Mouse (Mus musculus): ENCODE measurements around the gene Taok2. TPM values are rescaled to one million over a fixed set of nuclear protein-coding genes. Genes with fewer than 3 reads are reported as not detected.

Gene Taok2
- total and polyA plus RNA-seq, 2 experiments from 2014 or later, result 43.7 to 143 TPM

- 0 out of 2 replicates have a peak overlapping the region, but pooled peaks have one; percentile 0 for H3K9ac ChIP-seq (replicated peaks; ENCODE audit: low read length)
- peak overlapping the region; percentile 16; the same call in 1 of the 2 replicates for H3K27ac ChIP-seq
- WGBS, result 73% methylated on average over 6 of the region's 6 CpGs
- DNase-seq (ENCODE audit: low spot score) (no peak), ATAC-seq (no peak)
- peak overlapping the region; percentile 84 for H3K4me2 ChIP-seq (ENCODE audit: low read depth, low read length)
- H3K9me3 ChIP-seq (ENCODE audit: low read length), result no peaks in the 10 kb centered on the region
- no peak for TF ChIP-seq CTCF (IDR thresholded peaks at IDR 0.05; ENCODE audit: low read depth)
- peaks cover 34% of the 10 kb centered on the region for H3K36me3 ChIP-seq (ENCODE audit: insufficient read depth, low read length)
- peaks cover 21% of the 10 kb centered on the region for H3K4me1 ChIP-seq (ENCODE audit: insufficient read depth, low read length)
- no peaks in the 10 kb centered on the region for H3K27me3 ChIP-seq (ENCODE audit: insufficient read depth, low read length)
- no peak overlapping the region for H3K4me3 ChIP-seq (ENCODE audit: low read length)
These were observed 3.5 kb downstream of the Taok2 start for GRCm38 (mm10) chr7:126881040-126881439.

DNA sequence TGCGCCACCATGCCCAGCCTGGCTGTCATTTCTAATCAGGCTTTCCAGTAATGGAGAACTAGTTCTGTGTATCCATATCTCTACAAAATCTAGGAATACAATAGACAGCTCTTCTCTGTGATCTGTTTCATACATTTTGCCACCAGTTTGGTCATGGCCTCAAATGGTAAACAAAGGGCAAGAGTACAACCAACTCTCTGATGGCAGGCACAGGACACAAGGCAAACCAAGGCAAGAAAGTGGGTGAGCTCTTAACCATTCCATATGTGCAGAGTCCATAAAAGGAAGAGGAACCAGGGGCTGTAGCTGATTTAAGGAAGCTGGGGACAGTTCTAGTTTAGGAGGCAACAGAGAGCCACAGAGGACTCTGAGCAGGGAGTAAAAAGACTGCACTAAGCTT is 7.3 kb downstream of the Taok2 start:
- no peak overlapping the region for H3K4me3 ChIP-seq (ENCODE audit: low read length)
- no peaks in the 10 kb centered on the region for H3K27me3 ChIP-seq (ENCODE audit: insufficient read depth, low read length)
- 97% methylated on average over 1 of the region's 1 CpGs for WGBS
- TF ChIP-seq CTCF (IDR thresholded peaks at IDR 0.05; ENCODE audit: low read depth), result no peak
- H3K4me1 ChIP-seq (ENCODE audit: insufficient read depth, low read length), result peaks cover 14% of the 10 kb centered on the region; the same call in 1 of the 2 replicates
- H3K9ac ChIP-seq (replicated peaks; ENCODE audit: low read length), result no peak overlapping the region
- DNase-seq (ENCODE audit: low spot score) (no peak), ATAC-seq (no peak)
- H3K27ac ChIP-seq, result no peak overlapping the region
- H3K36me3 ChIP-seq (ENCODE audit: insufficient read depth, low read length), result peaks cover 72% of the 10 kb centered on the region
- H3K9me3 ChIP-seq (ENCODE audit: low read length), result no peaks in the 10 kb centered on the region
- no peak overlapping the region for H3K4me2 ChIP-seq (ENCODE audit: low read depth, low read length)

- H3K36me3 ChIP-seq (ENCODE audit: insufficient read depth, low read length), result peaks cover 94% of the 10 kb centered on the region
- no peaks in the 10 kb centered on the region for H3K27me3 ChIP-seq (ENCODE audit: insufficient read depth, low read length)
- no peak overlapping the region for H3K9ac ChIP-seq (replicated peaks; ENCODE audit: low read length)
- H3K9me3 ChIP-seq (ENCODE audit: low read length), result no peaks in the 10 kb centered on the region
- H3K27ac ChIP-seq, result no peak overlapping the region
- H3K4me3 ChIP-seq (ENCODE audit: low read length), result no peak overlapping the region
- no peak for ATAC-seq
- H3K4me2 ChIP-seq (ENCODE audit: low read depth, low read length), result no peak overlapping the region
- 98% methylated on average over 2 of the region's 2 CpGs for WGBS
- TF ChIP-seq CTCF (IDR thresholded peaks at IDR 0.05; ENCODE audit: low read depth), result no peak
- no peaks in the 10 kb centered on the region for H3K4me1 ChIP-seq (ENCODE audit: insufficient read depth, low read length)
- DNase-seq (ENCODE audit: low spot score), result no peak
These were observed 14.0 kb downstream of the Taok2 start for GRCm38 (mm10) chr7:126870520-126870891.

GRCm38 (mm10) chr7:126869780-126870519 is 14.6 kb downstream of the Taok2 start:
- H3K4me2 ChIP-seq (ENCODE audit: low read depth, low read length), result no peak overlapping the region
- peaks cover 89% of the 10 kb centered on the region for H3K36me3 ChIP-seq (ENCODE audit: insufficient read depth, low read length)
- H3K27ac ChIP-seq, result no peak overlapping the region
- no peak for TF ChIP-seq CTCF (IDR thresholded peaks at IDR 0.05; ENCODE audit: low read depth)
- WGBS, result 87% methylated on average over 23 of the region's 23 CpGs
- H3K4me3 ChIP-seq (ENCODE audit: low read length), result no peak overlapping the region
- H3K9ac ChIP-seq (replicated peaks; ENCODE audit: low read length), result no peak overlapping the region
- no peaks in the 10 kb centered on the region for H3K9me3 ChIP-seq (ENCODE audit: low read length)
- no peaks in the 10 kb centered on the region for H3K4me1 ChIP-seq (ENCODE audit: insufficient read depth, low read length)
- H3K27me3 ChIP-seq (ENCODE audit: insufficient read depth, low read length), result no peaks in the 10 kb centered on the region
- ATAC-seq (no peak), DNase-seq (ENCODE audit: low spot score) (no peak)

- WGBS, result 84% methylated on average over 12 of the region's 12 CpGs
- Histone ChIP-seq H3K4me3 (ENCODE audit: low read length) (no peak overlapping the region), H3K4me2 (ENCODE audit: low read depth, low read length) (no peak overlapping the region), H3K27ac (no peak overlapping the region), H3K36me3 (ENCODE audit: insufficient read depth, low read length) (peaks cover 69% of the 10 kb centered on the region), H3K4me1 (ENCODE audit: insufficient read depth, low read length) (peaks cover 8% of the 10 kb centered on the region), H3K9ac (replicated peaks; ENCODE audit: low read length) (no peak overlapping the region), H3K9me3 (ENCODE audit: low read length) (no peaks in the 10 kb centered on the region), H3K27me3 (ENCODE audit: insufficient read depth, low read length) (no peaks in the 10 kb centered on the region)
- ATAC-seq (no peak), DNase-seq (ENCODE audit: low spot score) (no peak)
- no peak for TF ChIP-seq CTCF (IDR thresholded peaks at IDR 0.05; ENCODE audit: low read depth)
These were observed 16.5 kb downstream of the Taok2 start for GRCm38 (mm10) chr7:126868003-126868402.

DNA sequence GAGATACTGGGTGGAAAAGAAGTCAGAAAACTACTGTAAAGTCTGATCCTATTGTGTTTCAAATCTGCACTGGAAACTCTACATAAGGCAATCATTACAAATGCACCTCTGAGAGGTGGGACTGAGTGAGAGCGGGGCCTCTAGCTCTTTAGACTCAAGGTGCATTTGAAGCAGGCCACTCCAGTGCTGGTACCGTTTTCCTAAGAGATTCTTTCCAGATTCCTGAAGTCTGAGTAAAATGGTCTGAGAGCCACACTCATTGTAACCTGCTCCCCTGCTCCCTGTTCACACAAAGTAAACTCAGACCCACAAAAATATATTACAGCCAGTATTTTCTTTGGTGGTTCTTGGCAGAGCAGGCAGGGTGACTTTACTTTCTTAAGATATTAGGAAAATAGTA is 17.0 kb downstream of the Taok2 start:
- no peak overlapping the region for H3K4me3 ChIP-seq (ENCODE audit: low read length)
- H3K27me3 ChIP-seq (ENCODE audit: insufficient read depth, low read length), result no peaks in the 10 kb centered on the region
- DNase-seq (ENCODE audit: low spot score) (no peak), ATAC-seq (no peak)
- H3K27ac ChIP-seq, result no peak overlapping the region
- no peaks in the 10 kb centered on the region for H3K9me3 ChIP-seq (ENCODE audit: low read length)
- no peak overlapping the region for H3K9ac ChIP-seq (replicated peaks; ENCODE audit: low read length)
- H3K36me3 ChIP-seq (ENCODE audit: insufficient read depth, low read length), result peaks cover 65% of the 10 kb centered on the region
- H3K4me2 ChIP-seq (ENCODE audit: low read depth, low read length), result no peak overlapping the region
- TF ChIP-seq CTCF (IDR thresholded peaks at IDR 0.05; ENCODE audit: low read depth), result no peak
- 95% methylated on average over 2 of the region's 2 CpGs for WGBS
- H3K4me1 ChIP-seq (ENCODE audit: insufficient read depth, low read length), result peaks cover 11% of the 10 kb centered on the region

DNA sequence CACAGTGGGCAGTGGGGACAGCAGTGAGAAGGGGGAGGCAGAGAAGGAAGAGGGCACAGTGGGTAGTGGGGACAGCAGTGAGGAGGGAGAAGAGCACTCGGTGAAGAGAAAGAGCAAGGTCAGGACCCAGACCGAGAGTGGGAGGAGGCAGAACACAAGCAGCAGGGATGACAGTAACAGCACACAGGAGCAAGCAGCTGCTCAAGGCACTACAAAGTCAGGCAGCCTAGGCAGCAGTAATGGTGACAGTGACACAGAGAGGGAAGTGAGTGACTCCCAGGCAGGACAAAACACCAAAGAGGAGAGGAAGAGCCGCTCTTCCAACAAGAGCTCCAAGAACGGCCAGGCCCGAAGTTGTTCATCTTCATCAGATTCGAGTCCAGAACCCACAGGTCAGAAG is 20.7 kb downstream of the Taok2 start:
- no peak for DNase-seq (ENCODE audit: low spot score)
- H3K4me2 ChIP-seq (ENCODE audit: low read depth, low read length), result peak overlapping the region; percentile 75
- peak overlapping the region; percentile 56; the same call in 1 of the 2 replicates for H3K4me3 ChIP-seq (ENCODE audit: low read length)
- no peaks in the 10 kb centered on the region for H3K27me3 ChIP-seq (ENCODE audit: insufficient read depth, low read length)
- H3K27ac ChIP-seq, result peak overlapping the region; percentile 80; the same call in 1 of the 2 replicates
- 51% methylated on average over 6 of the region's 6 CpGs for WGBS
- no peak for ATAC-seq
- H3K9me3 ChIP-seq (ENCODE audit: low read length), result no peaks in the 10 kb centered on the region
- TF ChIP-seq CTCF (IDR thresholded peaks at IDR 0.05; ENCODE audit: low read depth), result no peak
- peaks cover 12% of the 10 kb centered on the region for H3K4me1 ChIP-seq (ENCODE audit: insufficient read depth, low read length)
- peaks cover 28% of the 10 kb centered on the region; the same call in 1 of the 2 replicates for H3K36me3 ChIP-seq (ENCODE audit: insufficient read depth, low read length)
- peak overlapping the region; percentile 59 for H3K9ac ChIP-seq (replicated peaks; ENCODE audit: low read length)

Data from hindbrain, postnatal 0 days (tissue).